Mouse (Mus musculus): ENCODE data around the gene Egflam.

- TF ChIP-seq CTCF (IDR thresholded peaks at IDR 0.05; ENCODE audit: insufficient read depth, low read depth, low read length) = no peak
- TF ChIP-seq POLR2A (IDR thresholded peaks at IDR 0.05; ENCODE audit: insufficient read depth, low read depth, low read length) = no peak
Measured at GRCm38 (mm10) chr15:7332875-7333274, 65.3 kb downstream of the Egflam start.

All from olfactory bulb, adult 2 months (tissue).